Mouse (Mus musculus) hindbrain, embryonic 14.5 days (tissue): ENCODE results near the gene Olfr1033. TPM values are rescaled to one million over a fixed set of nuclear protein-coding genes. Genes with fewer than 3 reads are reported as not detected.
"Not testable (repeated sequence)": the region's sequence is repeated elsewhere in the genome, so short reads cannot be mapped to it uniquely, and the experiment has no call there.

Experiments
- ATAC-seq: fragments of 200-750 bp; cut with Nextera tagmentation; 2 replicates; pipeline ENCODE4 v1.8.0; 2017; ENCODE audit warnings: moderate number of reproducible peaks, mild to moderate bottlenecking, moderate TSS enrichment, moderate library complexity; ENCODE audit not compliant: low FRiP score
- DNase-seq: peaks from one replicate; pipeline ENCODE4 v3.0.0-alpha.2; 2015; ENCODE audit warnings: low spot score
- H3K27ac ChIP-seq: fragments of 300-500 bp; sonication (generic); 2 replicates; pipeline ENCODE4 v1.5.1; 2014; ENCODE audit warnings: mild to moderate bottlenecking, moderate library complexity
- H3K27me3 ChIP-seq: fragments of 300-500 bp; sonication (generic); 2 replicates; pipeline ENCODE4 v1.6.1; 2014; ENCODE audit warnings: mild to moderate bottlenecking, low read length, mixed read lengths; ENCODE audit not compliant: control insufficient read depth, insufficient read depth
- H3K36me3 ChIP-seq: fragments of 300-500 bp; sonication (generic); replicated peaks from 2 replicates; pipeline ENCODE4 v1.6.1; 2014; ENCODE audit not compliant: control insufficient read depth, insufficient read depth
- H3K4me1 ChIP-seq: fragments of 300-500 bp; sonication (generic); replicated peaks from 2 replicates; pipeline ENCODE4 v1.6.1; 2014; ENCODE audit warnings: antibody characterized with exemption, low read length, mixed read lengths; ENCODE audit not compliant: control insufficient read depth, insufficient read depth
- H3K4me2 ChIP-seq: fragments of 300-500 bp; sonication (generic); replicated peaks from 2 replicates; pipeline ENCODE4 v1.6.1; 2014; ENCODE audit warnings: mild to moderate bottlenecking, moderate library complexity
- H3K4me3 ChIP-seq: fragments of 300-500 bp; sonication (generic); replicated peaks from 2 replicates; pipeline ENCODE4 v1.5.1; 2014; ENCODE audit warnings: mild to moderate bottlenecking, low read length
- H3K9ac ChIP-seq: fragments of 300-500 bp; sonication (generic); 2 replicates; pipeline ENCODE4 v1.6.1; 2014
- H3K9me3 ChIP-seq: fragments of 300-500 bp; sonication (generic); 2 replicates; pipeline ENCODE4 v1.6.1; 2016; ENCODE audit warnings: low read length; ENCODE audit not compliant: control insufficient read depth
- WGBS: fragments of 180-500 bp; shearing (Covaris S2); extraction: QIAGEN DNeasy Blood & Tissue Kit; methylation state at CpG from one replicate; pipeline ENCODE4 v1.1.7; 2014; 5-methylcytosine and 5-hydroxymethylcytosine counted together
- polyA plus RNA-seq: library from polyadenylated mRNA; unstranded; fragments of >200 nt; fragmentation: Nextera tagmentation; extraction: Ambion mirVana; gene quantifications from 2 replicates; pipeline ENCODE4 v1.2.1, GENCODE M21; 2014

The Olfr1033 gene
- 0.22 TPM in 1 of 2 replicates, not detected in the other for polyA plus RNA-seq

GRCm38 (mm10) chr2:86020406-86020805, at the start of gene Olfr1033:
Gene Olfr1033, plus strand, starts transcription at chr2:86020633.
- peak; percentile 37 for DNase-seq
- H3K4me1 ChIP-seq, result not testable (repeated sequence)
- WGBS, result 3% methylated on average over 11 of the region's 11 CpGs

GRCm38 (mm10) chr2:85973595-85973994, 46.8 kb upstream of the Olfr1033 start, which contains the start of gene Olfr1029:
Gene Olfr1029, plus strand, starts transcription at chr2:85973895.
- WGBS, result 89% methylated on average over 2 of the region's 2 CpGs
- H3K27ac ChIP-seq, result no peak within 1 kb of the TSS
- DNase-seq (no peak), ATAC-seq (no peak)
- H3K27me3 ChIP-seq, result no peaks in the 10 kb centered on the region
- H3K9ac ChIP-seq, result no peak within 1 kb of the TSS
- no peaks in the 10 kb centered on the region for H3K4me1 ChIP-seq
- no peak within 1 kb of the TSS for H3K4me3 ChIP-seq
- H3K4me2 ChIP-seq, result no peak within 1 kb of the TSS
- no peaks in the 10 kb centered on the region for H3K36me3 ChIP-seq
- no peaks in the 10 kb centered on the region for H3K9me3 ChIP-seq

More at GRCm38 (mm10) chr2:86020406-86020805, at the start of gene Olfr1033:
- H3K36me3 ChIP-seq, H3K9me3 ChIP-seq, H3K9ac ChIP-seq, H3K27ac ChIP-seq, H3K27me3 ChIP-seq, ATAC-seq: not testable (repeated sequence)
- peak within 1 kb of the TSS; percentile 20 for H3K4me3 ChIP-seq
- peak within 1 kb of the TSS; percentile 43 for H3K4me2 ChIP-seq

GRCm38 (mm10) chr2:85978976-85979375, 41.5 kb upstream of the Olfr1033 start, which contains the start of gene Olfr1030:
Gene Olfr1030, plus strand, starts transcription at chr2:85979276.
- Histone ChIP-seq H3K9me3 (no peaks in the 10 kb centered on the region), H3K4me3 (no peak within 1 kb of the TSS), H3K36me3 (no peaks in the 10 kb centered on the region), H3K9ac (no peak within 1 kb of the TSS), H3K27ac (no peak within 1 kb of the TSS), H3K4me2 (no peak within 1 kb of the TSS), H3K27me3 (no peaks in the 10 kb centered on the region), H3K4me1 (no peaks in the 10 kb centered on the region)
- no peak for DNase-seq
- ATAC-seq, result no peak
- WGBS, result 89% methylated on average over 1 of the region's 1 CpGs

- WGBS, result 70% methylated on average over 3 of the region's 3 CpGs
- Histone ChIP-seq H3K4me2 (no peak within 1 kb of the TSS), H3K9ac (no peak within 1 kb of the TSS)
Measured at GRCm38 (mm10) chr2:85990004-85990403, 30.4 kb upstream of the Olfr1033 start, which contains the start of gene Olfr1031. Gene Olfr1031, plus strand, starts transcription at chr2:85990304.

GRCm38 (mm10) chr2:86005240-86005639, 15.2 kb upstream of the Olfr1033 start, which contains the start of gene Olfr1032:
Gene Olfr1032, plus strand, starts transcription at chr2:86005540.
- Histone ChIP-seq H3K9ac (no peak within 1 kb of the TSS), H3K4me2 (no peak within 1 kb of the TSS), H3K27ac (no peak within 1 kb of the TSS), H3K27me3 (no peaks in the 10 kb centered on the region), H3K4me1 (no peaks in the 10 kb centered on the region), H3K9me3 (no peaks in the 10 kb centered on the region), H3K36me3 (no peaks in the 10 kb centered on the region), H3K4me3 (no peak within 1 kb of the TSS)
- DNase-seq (no peak), ATAC-seq (no peak)
- 92% methylated on average over 7 of the region's 7 CpGs for WGBS

More at GRCm38 (mm10) chr2:85990004-85990403, 30.4 kb upstream of the Olfr1033 start, which contains the start of gene Olfr1031:
- Histone ChIP-seq H3K4me3 (no peak within 1 kb of the TSS), H3K27ac (no peak within 1 kb of the TSS), H3K9me3 (no peaks in the 10 kb centered on the region), H3K36me3 (no peaks in the 10 kb centered on the region), H3K27me3 (no peaks in the 10 kb centered on the region), H3K4me1 (no peaks in the 10 kb centered on the region)
- DNase-seq (no peak), ATAC-seq (no peak)

- H3K4me3 ChIP-seq, H3K9me3 ChIP-seq: not testable (repeated sequence)
- WGBS, result 57% methylated on average over 3 of the region's 9 CpGs
Measured at GRCm38 (mm10) chr2:86021518-86021917, 1.1 kb downstream of the Olfr1033 start.

GRCm38 (mm10) chr2:86045561-86045960, 25.1 kb downstream of the Olfr1033 start, which contains the start of gene Olfr1034:
Gene Olfr1034, plus strand, starts transcription at chr2:86045861.
- Histone ChIP-seq H3K4me3 (no peak within 1 kb of the TSS), H3K27ac (no peak within 1 kb of the TSS), H3K9ac (no peak within 1 kb of the TSS), H3K9me3 (no peaks in the 10 kb centered on the region), H3K27me3 (no peaks in the 10 kb centered on the region), H3K4me2 (no peak within 1 kb of the TSS), H3K36me3 (no peaks in the 10 kb centered on the region), H3K4me1 (no peaks in the 10 kb centered on the region)
- no peak for ATAC-seq
- DNase-seq, result no peak

More at GRCm38 (mm10) chr2:86021518-86021917, 1.1 kb downstream of the Olfr1033 start:
- not testable (repeated sequence) for H3K4me2 ChIP-seq, H3K36me3 ChIP-seq, H3K27me3 ChIP-seq, H3K9ac ChIP-seq, DNase-seq, H3K4me1 ChIP-seq, ATAC-seq, H3K27ac ChIP-seq

- not testable (repeated sequence) for H3K27me3 ChIP-seq, H3K4me2 ChIP-seq, H3K4me3 ChIP-seq, ATAC-seq, H3K9me3 ChIP-seq, DNase-seq, H3K27ac ChIP-seq, H3K4me1 ChIP-seq, H3K36me3 ChIP-seq, H3K9ac ChIP-seq
Measured at GRCm38 (mm10) chr2:86050777-86051176, 30.3 kb downstream of the Olfr1033 start.

- not testable (repeated sequence) for H3K9ac ChIP-seq, H3K9me3 ChIP-seq, DNase-seq, H3K4me2 ChIP-seq, H3K36me3 ChIP-seq, ATAC-seq, H3K27ac ChIP-seq, H3K4me3 ChIP-seq, H3K4me1 ChIP-seq, H3K27me3 ChIP-seq
- 93% methylated on average over 2 of the region's 2 CpGs for WGBS
Measured at GRCm38 (mm10) chr2:86063766-86064165, 43.3 kb downstream of the Olfr1033 start.

GRCm38 (mm10) chr2:86070189-86070588, 49.8 kb downstream of the Olfr1033 start:
- Histone ChIP-seq H3K4me3 (no peak overlapping the region), H3K27ac (no peak overlapping the region), H3K27me3 (no peaks in the 10 kb centered on the region), H3K4me2 (no peak overlapping the region), H3K9me3 (no peaks in the 10 kb centered on the region), H3K9ac (no peak overlapping the region), H3K4me1 (no peaks in the 10 kb centered on the region), H3K36me3 (no peaks in the 10 kb centered on the region)
- 97% methylated on average over 8 of the region's 8 CpGs for WGBS
- DNase-seq (no peak), ATAC-seq (no peak)
